In genomic region chr11:108923781-108924180, GRCm38 (mm10) we compare ENCODE assay signal across 10 mouse cellular contexts. TPM values are rescaled to one million over a fixed set of nuclear protein-coding genes. Genes with fewer than 3 reads are reported as not detected.
A peak's percentile ranks its signal among the peaks of the same experiment; 100 is the strongest.
DNase-seq lines count a peak whose midpoint lies in the region; ATAC-seq lines count a peak whose summit lies in the region.
"Had no signal": no experiment of that assay in that cellular context is flagged by ENCODE, and none has a peak within 500 bp of the region (broad histone marks: within the 10 kb centered on the region; RNA-seq: fewer than 3 reads in every experiment).

No protein-coding gene starts in this region.

- H3K4me2 ChIP-seq in kidney, embryonic 15.5 days = peak overlapping the region; percentile 91
- H3K4me2 ChIP-seq in embryonic facial prominence, embryonic 14.5 days (ENCODE audit: low read depth, low read length) = peak overlapping the region; percentile 60

- peaks cover 76% of the 10 kb centered on the region for H3K4me1 ChIP-seq in kidney, embryonic 15.5 days
- peaks cover 50% of the 10 kb centered on the region for H3K4me1 ChIP-seq in embryonic facial prominence, embryonic 14.5 days (ENCODE audit: control insufficient read depth, insufficient read depth, low read length)

- no peak for DNase-seq in kidney, adult 9 months
- DNase-seq in embryonic facial prominence, embryonic 14.5 days (ENCODE audit: low spot score) = no peak
- DNase-seq in induced T-regulatory cell, adult 2 months (ENCODE audit: low read depth) = peak; percentile 21
- DNase-seq in neural tube, embryonic 10.5 days (ENCODE audit: extremely low spot score, low spot score) = peak; percentile 19
- no peak for DNase-seq in cerebellum, adult 11 months
- no peak for DNase-seq in adrenal gland, postnatal 14 days
- no peak for DNase-seq in embryo, embryonic 9.5 days (ENCODE audit: extremely low spot score)
- DNase-seq: retina, postnatal 1 day; thymus, postnatal 4 days had no signal

- H3K9ac ChIP-seq in kidney, embryonic 15.5 days = no peak overlapping the region
- H3K9ac ChIP-seq in embryonic facial prominence, embryonic 14.5 days (ENCODE audit: low read depth, low read length) = peak overlapping the region; percentile 93

- H3K4me3 ChIP-seq in kidney, embryonic 15.5 days (replicated peaks) = peak overlapping the region; percentile 92
- H3K4me3 ChIP-seq in embryonic facial prominence, embryonic 14.5 days (ENCODE audit: low read depth, low read length) = peak overlapping the region; percentile 86

- WGBS in kidney, embryonic 15.5 days = 24% methylated on average over 13 of the region's 13 CpGs
- WGBS in embryonic facial prominence, embryonic 14.5 days = 15% methylated on average over 13 of the region's 13 CpGs

- H3K9me3 ChIP-seq in kidney, embryonic 15.5 days (replicated peaks) = no peaks in the 10 kb centered on the region
- no peaks in the 10 kb centered on the region for H3K9me3 ChIP-seq in embryonic facial prominence, embryonic 14.5 days (ENCODE audit: control insufficient read depth, low read length)

- H3K27me3 ChIP-seq in kidney, embryonic 15.5 days = no peaks in the 10 kb centered on the region
- H3K27me3 ChIP-seq in embryonic facial prominence, embryonic 14.5 days (replicated peaks; ENCODE audit: control insufficient read depth, insufficient read depth, low read length) = 0 out of 2 replicates have a peak, but pooled peaks cover 3% of the 10 kb centered on the region

- H3K27ac ChIP-seq in kidney, embryonic 15.5 days = no peak overlapping the region
- H3K27ac ChIP-seq in embryonic facial prominence, embryonic 14.5 days (replicated peaks; ENCODE audit: low read depth, low read length) = 0 out of 2 replicates have a peak overlapping the region, but pooled peaks have one; percentile 40

- no peak for ATAC-seq in kidney, embryonic 15.5 days (replicated peaks; ENCODE audit: low FRiP score)
- ATAC-seq in embryonic facial prominence, embryonic 14.5 days (ENCODE audit: low read depth) = no peak

- H3K36me3 ChIP-seq in kidney, embryonic 15.5 days = no peaks in the 10 kb centered on the region; the same call in 1 of the 2 replicates
- 0 out of 2 replicates have a peak, but pooled peaks cover 10% of the 10 kb centered on the region for H3K36me3 ChIP-seq in embryonic facial prominence, embryonic 14.5 days (ENCODE audit: control insufficient read depth, insufficient read depth, low read length)

RNA-seq across cellular contexts. Expression of gene Axin2, which starts 3.6 kb away (rescaled TPM):
- 5.8 and 7.0 TPM in 2 replicates for polyA plus RNA-seq in kidney, embryonic 15.5 days (2015; fragmentation: Nextera tagmentation; extraction: Ambion mirVana)
- 11.4 and 11.8 TPM in 2 replicates for polyA plus RNA-seq in embryonic facial prominence, embryonic 14.5 days (2014; fragmentation: Nextera tagmentation; extraction: Ambion mirVana)
- 31.7 and 43.0 TPM in 2 replicates for total RNA-seq in adrenal gland, postnatal 14 days (2021)

Comparison
In these comparisons a context has a peak if more than half of its experiments do, and no peak if none do; other contexts are left out.
1. DNase-seq: peak in induced T-regulatory cell, adult 2 months (single experiment) and neural tube, embryonic 10.5 days (single experiment); none in kidney, adult 9 months (single experiment), embryonic facial prominence, embryonic 14.5 days (single experiment), cerebellum, adult 11 months (single experiment), adrenal gland, postnatal 14 days (single experiment) and embryo, embryonic 9.5 days (single experiment).